Mouse (Mus musculus) heart, postnatal 0 days (tissue): ENCODE results near the gene Cux2. TPM values are rescaled to one million over a fixed set of nuclear protein-coding genes. Genes with fewer than 3 reads are reported as not detected.

ENCODE experiments used
- ATAC-seq: fragments of 200-750 bp; cut with Nextera tagmentation; 2 replicates; pipeline ENCODE4 v1.8.0; 2017; ENCODE audit warnings: low read depth, moderate number of reproducible peaks, moderate library complexity; ENCODE audit not compliant: insufficient read depth
- DNase-seq: peaks from one replicate; pipeline ENCODE4 v3.0.0-alpha.2; 2016; ENCODE audit warnings: low spot score
- H3K27ac ChIP-seq: fragments of 300-500 bp; sonication (generic); 2 replicates; pipeline ENCODE4 v1.5.1; 2014; ENCODE audit warnings: low read depth, mild to moderate bottlenecking
- H3K27me3 ChIP-seq: fragments of 300-500 bp; sonication (generic); 2 replicates; pipeline ENCODE4 v1.6.1; 2014; ENCODE audit warnings: low read length, mixed read lengths; ENCODE audit not compliant: control insufficient read depth, insufficient read depth
- H3K36me3 ChIP-seq: fragments of 300-500 bp; sonication (generic); replicated peaks from 2 replicates; pipeline ENCODE4 v1.6.1; 2014; ENCODE audit warnings: low read length, mixed read lengths; ENCODE audit not compliant: control insufficient read depth, insufficient read depth
- H3K4me1 ChIP-seq: fragments of 300-500 bp; sonication (generic); 2 replicates; pipeline ENCODE4 v1.6.1; 2014; ENCODE audit warnings: antibody characterized with exemption; ENCODE audit not compliant: control insufficient read depth, insufficient read depth
- H3K4me2 ChIP-seq: fragments of 300-500 bp; sonication (generic); 2 replicates; pipeline ENCODE4 v1.6.1; 2014; ENCODE audit warnings: low read depth, mild to moderate bottlenecking, low read length, moderate library complexity
- H3K4me3 ChIP-seq: fragments of 300-500 bp; sonication (generic); 2 replicates; pipeline ENCODE4 v1.5.1; 2014; ENCODE audit warnings: low read depth, low read length
- H3K9ac ChIP-seq: fragments of 300-500 bp; sonication (generic); replicated peaks from 2 replicates; pipeline ENCODE4 v1.6.1; 2014; ENCODE audit warnings: low read depth, low read length, mixed read lengths
- H3K9me3 ChIP-seq: fragments of 300-500 bp; sonication (generic); replicated peaks from 2 replicates; pipeline ENCODE4 v1.6.1; 2016; ENCODE audit warnings: low read length; ENCODE audit not compliant: control insufficient read depth
- CTCF ChIP-seq: IDR thresholded peaks from 2 replicates; pipeline ENCODE4 v1.5.1; 2016; ENCODE audit warnings: antibody characterized with exemption, control low read depth, low read depth
- EP300 ChIP-seq: IDR thresholded peaks from 2 replicates; pipeline ENCODE4 v1.6.1; 2016; ENCODE audit warnings: antibody characterized with exemption, low read depth
- whole genome bisulfite sequencing: fragments of 180-500 bp; shearing (Covaris S2); extraction: QIAGEN DNeasy Blood & Tissue Kit; methylation state at CpG from one replicate; pipeline ENCODE4 v1.1.7; 2014; 5-methylcytosine and 5-hydroxymethylcytosine counted together
- polyA plus RNA-seq: library from polyadenylated mRNA; unstranded; fragments of >200 nt; fragmentation: Nextera tagmentation; extraction: Ambion mirVana; gene quantifications from 2 replicates; pipeline ENCODE4 v1.2.1, GENCODE M21; 2015
- total RNA-seq: library from RNA; depleted of rRNA; stranded (reverse); fragments of >200 nt; gene quantifications from 2 replicates; pipeline ENCODE4 v1.2.3, GENCODE M21; 2014; ENCODE audit warnings: low replicate concordance

Gene Cux2
- total and polyA plus RNA-seq, 2 experiments from 2014 or later, result 1.3 to 9.5 TPM

DNA sequence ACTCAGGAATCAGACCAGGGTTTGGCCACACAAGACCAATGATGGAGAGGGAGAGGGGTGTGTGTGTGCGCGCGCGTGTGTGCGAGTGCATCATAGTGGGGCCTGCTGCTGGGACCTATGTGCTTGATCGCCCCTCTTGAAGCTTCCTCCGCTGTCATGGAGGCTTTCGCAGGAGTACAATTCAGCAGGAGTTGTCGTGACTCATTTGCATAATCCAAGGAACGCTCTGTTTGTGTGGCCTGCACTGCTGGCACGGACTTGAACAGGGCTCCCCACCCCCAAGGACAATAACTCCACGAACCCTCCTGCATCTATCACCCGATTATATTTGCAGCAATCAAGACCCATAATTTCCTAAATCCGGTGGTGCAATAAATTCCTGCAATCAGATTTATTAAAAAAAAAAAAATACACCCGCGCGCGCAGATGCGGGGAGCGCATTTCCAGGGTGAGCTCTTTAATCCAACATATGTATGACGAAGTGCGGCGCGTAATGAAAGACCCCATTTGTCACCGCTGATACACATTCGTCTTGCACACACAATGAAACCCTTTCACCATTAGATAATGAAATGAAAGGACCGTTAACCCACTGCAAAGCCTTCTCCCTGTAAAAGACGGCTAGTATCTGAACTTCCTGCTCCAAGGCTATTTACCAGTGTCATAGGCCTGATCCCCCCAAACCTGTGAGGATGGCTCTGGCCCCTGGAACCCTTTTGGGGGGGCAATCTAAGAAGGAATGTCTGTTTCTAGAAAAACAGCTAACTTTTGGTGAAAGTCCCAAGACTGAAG is 124.0 kb downstream of the Cux2 start:
- Histone ChIP-seq H3K36me3 (no peaks in the 10 kb centered on the region), H3K9me3 (no peaks in the 10 kb centered on the region), H3K4me3 (no peak overlapping the region), H3K27me3 (peaks cover 23% of the 10 kb centered on the region), H3K4me2 (no peak overlapping the region), H3K9ac (no peak overlapping the region), H3K4me1 (no peaks in the 10 kb centered on the region), H3K27ac (no peak overlapping the region)
- TF ChIP-seq CTCF (no peak), EP300 (no peak)
- WGBS, result 52% methylated on average over 28 of the region's 28 CpGs
- DNase-seq (no peak), ATAC-seq (no peak)

DNA sequence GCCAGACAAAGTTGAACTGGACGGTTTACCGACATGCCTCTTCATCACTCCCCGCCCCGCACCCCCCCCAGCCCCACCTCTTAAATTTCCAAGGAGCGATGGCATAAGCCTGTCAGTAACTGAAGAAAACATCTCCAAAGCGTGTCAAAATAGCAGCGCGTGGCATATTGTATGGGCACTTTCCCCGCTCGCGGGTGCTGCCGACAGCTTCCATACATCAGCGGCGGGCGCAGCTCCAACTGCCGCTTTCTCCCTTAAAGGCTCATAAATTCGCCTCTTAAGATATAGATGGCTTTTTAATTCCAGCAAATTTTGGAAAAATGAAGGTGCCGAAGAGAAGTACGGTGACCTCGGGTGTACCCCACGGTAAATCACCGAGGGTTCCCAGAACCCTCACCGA is 124.6 kb downstream of the Cux2 start:
- DNase-seq, result no peak
- Histone ChIP-seq H3K9ac (no peak overlapping the region), H3K27ac (no peak overlapping the region), H3K36me3 (no peaks in the 10 kb centered on the region), H3K27me3 (peaks cover 23% of the 10 kb centered on the region), H3K4me2 (no peak overlapping the region), H3K9me3 (no peaks in the 10 kb centered on the region), H3K4me1 (no peaks in the 10 kb centered on the region), H3K4me3 (no peak overlapping the region)
- TF ChIP-seq EP300 (no peak), CTCF (no peak)
- WGBS, result 39% methylated on average over 23 of the region's 23 CpGs
- no peak for ATAC-seq

DNA sequence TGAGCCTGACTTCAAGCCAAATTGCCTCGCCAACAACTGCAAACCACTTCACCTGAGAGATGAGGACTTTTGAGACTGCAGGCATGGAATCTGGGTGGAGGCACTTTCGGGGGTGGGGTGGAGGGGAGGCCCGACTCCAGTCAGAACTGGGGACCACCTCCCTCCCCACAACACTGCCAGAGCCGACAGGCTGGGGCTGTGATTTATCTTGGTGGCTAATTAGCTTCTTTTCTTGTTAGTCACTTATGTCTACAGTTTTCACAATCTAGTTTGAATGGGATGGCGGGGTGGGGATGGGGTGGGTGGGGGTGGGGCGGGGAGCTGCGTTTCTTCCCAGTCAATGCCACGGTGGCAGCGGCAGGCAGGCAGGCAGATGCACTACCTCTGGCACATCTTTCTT is 125.5 kb downstream of the Cux2 start:
- ATAC-seq, result no peak
- H3K9ac ChIP-seq, result no peak overlapping the region
- no peak overlapping the region for H3K27ac ChIP-seq
- peaks cover 23% of the 10 kb centered on the region for H3K27me3 ChIP-seq
- no peaks in the 10 kb centered on the region for H3K4me1 ChIP-seq
- no peaks in the 10 kb centered on the region for H3K36me3 ChIP-seq
- TF ChIP-seq CTCF (no peak), EP300 (no peak)
- no peak overlapping the region for H3K4me3 ChIP-seq
- 31% methylated on average over 9 of the region's 9 CpGs for WGBS
- no peak overlapping the region for H3K4me2 ChIP-seq
- no peaks in the 10 kb centered on the region for H3K9me3 ChIP-seq
- DNase-seq, result no peak

DNA sequence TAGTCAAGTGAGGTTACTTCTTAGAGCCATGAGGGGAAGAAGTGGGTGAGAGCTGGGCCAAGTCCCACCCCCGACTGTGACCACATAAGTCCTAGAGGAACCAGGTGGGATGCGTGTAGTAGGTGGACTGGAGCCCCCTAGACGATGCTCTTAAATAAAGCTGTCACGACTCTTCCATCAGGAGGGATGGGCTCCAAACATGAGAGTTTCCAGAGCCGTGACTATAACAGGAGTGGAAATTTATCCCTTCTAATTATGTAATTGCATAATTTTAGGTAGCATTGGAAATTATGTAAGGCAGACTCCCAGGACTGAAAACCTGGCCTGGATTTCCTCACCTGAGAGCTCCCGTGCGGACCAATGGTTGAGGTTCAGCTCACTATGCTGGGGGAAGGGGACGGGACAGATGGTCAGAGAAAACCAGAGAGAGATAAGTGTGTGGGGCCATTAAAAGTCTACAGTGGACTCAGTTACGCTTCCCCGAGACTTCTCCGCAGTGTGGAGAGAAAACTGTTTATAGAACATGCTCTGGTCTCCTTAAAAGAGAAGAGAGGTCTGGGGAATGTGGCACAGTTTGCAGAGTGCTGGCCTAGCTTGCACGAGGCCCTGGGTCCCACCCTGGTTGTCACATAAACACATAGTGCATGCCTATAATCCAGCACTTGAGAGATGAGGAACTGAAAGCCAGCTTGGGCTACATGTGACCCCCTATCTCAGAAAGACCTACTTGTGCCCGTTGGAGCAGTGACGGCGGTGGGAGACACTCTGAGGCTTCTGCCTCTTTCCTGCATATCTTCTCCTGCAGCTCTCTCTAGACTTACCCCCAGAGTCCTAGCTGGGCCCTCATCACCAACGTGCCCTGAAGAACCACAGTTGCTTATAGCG is 126.7 kb downstream of the Cux2 start:
- 74% methylated on average over 17 of the region's 17 CpGs for WGBS
- TF ChIP-seq CTCF (no peak), EP300 (no peak)
- no peak overlapping the region for H3K27ac ChIP-seq
- peaks cover 23% of the 10 kb centered on the region for H3K27me3 ChIP-seq
- H3K4me1 ChIP-seq, result no peaks in the 10 kb centered on the region
- H3K4me2 ChIP-seq, result no peak overlapping the region
- H3K4me3 ChIP-seq, result no peak overlapping the region
- no peaks in the 10 kb centered on the region for H3K9me3 ChIP-seq
- no peaks in the 10 kb centered on the region for H3K36me3 ChIP-seq
- H3K9ac ChIP-seq, result no peak overlapping the region
- ATAC-seq (no peak), DNase-seq (no peak)

DNA sequence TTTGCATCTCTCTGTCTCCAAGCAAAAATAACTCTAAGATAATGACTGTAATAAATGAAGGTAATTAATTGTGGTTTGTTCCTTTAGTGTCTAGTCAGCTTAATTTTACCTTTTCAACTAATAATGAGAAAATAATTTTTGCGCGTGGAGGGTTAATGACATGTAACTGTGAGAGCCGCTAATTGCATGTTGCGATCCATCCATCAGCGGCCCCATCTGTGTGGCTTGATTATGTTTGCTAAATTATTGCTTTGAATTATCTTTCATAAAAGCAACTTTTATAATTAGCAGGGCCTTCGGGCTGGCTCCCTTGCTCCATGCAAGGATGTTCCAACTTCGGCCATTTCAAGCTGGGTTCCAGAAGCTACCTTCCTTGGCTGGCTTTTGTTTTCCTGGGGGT is 130.7 kb downstream of the Cux2 start:
- Histone ChIP-seq H3K27ac (no peak overlapping the region), H3K9me3 (no peaks in the 10 kb centered on the region), H3K27me3 (no peaks in the 10 kb centered on the region), H3K4me2 (no peak overlapping the region), H3K9ac (no peak overlapping the region), H3K36me3 (no peaks in the 10 kb centered on the region), H3K4me3 (no peak overlapping the region), H3K4me1 (no peaks in the 10 kb centered on the region)
- no peak for TF ChIP-seq CTCF
- WGBS, result 87% methylated on average over 7 of the region's 7 CpGs
- DNase-seq (no peak), ATAC-seq (no peak)
